Mouse (Mus musculus): ENCODE results near the gene Lrrk1.

- no peak for TF ChIP-seq CTCF (IDR thresholded peaks at IDR 0.05)
- TF ChIP-seq POLR2A (IDR thresholded peaks at IDR 0.05; ENCODE audit: insufficient read depth, low read depth, low read length) = no peak
- TF ChIP-seq EP300 (IDR thresholded peaks at IDR 0.05; ENCODE audit: insufficient read depth, low read depth, low read length) = no peak
Observed at GRCm38 (mm10) chr7:66217531-66218094, 170.5 kb downstream of the Lrrk1 start.
